Mouse (Mus musculus) layer of hippocampus, adult 9-10 months (tissue): Measurements from ENCODE around the gene Scn3a.
"Not testable (repeated sequence)": the region's sequence is repeated elsewhere in the genome, so short reads cannot be mapped to it uniquely, and the experiment has no call there.

ENCODE experiments used
- DNase-seq: peaks from one replicate; pipeline ENCODE4 v3.0.0; 2022; ENCODE audit warnings: low spot score

The Scn3a gene

DNA sequence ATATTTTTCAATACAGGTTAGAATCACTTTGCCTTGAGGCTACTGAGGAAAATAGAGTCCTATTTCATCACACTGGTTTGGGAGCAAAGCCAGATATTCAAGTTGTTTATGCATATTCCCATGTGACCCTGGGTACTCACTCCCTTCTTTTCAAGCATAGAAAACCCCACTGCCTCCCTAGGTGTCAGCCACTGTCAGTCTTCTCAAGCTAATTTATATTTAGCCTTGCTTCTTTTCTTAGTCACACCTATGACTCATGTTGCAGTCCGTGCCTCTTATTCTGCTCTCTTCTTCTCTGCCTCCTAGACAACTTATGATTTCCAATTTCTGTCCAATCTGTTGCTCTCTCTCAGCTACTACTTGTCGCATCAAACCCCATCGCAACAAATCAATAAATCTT, 84.0 kb downstream of the Scn3a start:
- DNase-seq: no peak

DNA sequence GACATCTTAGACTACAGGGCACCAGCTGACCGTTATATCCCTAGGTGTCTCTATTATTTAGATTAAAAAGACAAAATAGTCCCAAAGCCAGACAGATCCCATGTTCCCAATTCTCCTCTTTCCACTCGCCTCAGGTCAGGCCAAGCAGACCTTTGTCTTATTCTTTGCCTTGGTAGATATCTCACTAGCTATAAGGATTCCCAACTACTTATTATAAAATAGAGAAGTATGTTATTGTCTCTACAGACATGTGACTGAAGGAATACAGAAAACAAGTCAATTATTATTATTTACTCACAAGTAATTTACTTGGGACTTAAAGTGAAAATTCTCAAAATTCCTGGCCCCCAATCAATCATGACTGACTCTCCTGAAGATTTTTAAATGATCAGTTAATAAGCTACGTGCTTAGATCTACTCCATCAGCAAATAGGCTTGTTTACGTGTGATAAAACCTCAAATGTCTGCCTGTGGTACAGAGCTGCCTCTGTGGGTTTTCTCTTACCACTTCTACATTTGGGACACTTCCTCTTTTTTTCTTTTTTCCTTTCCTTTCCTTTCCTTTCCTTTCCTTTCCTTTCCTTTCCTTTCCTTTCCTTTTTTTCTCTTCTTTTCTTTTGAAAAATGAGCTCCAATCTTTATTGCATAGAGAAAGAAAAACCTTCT, 86.3 kb downstream of the Scn3a start:
- DNase-seq: no peak

DNA sequence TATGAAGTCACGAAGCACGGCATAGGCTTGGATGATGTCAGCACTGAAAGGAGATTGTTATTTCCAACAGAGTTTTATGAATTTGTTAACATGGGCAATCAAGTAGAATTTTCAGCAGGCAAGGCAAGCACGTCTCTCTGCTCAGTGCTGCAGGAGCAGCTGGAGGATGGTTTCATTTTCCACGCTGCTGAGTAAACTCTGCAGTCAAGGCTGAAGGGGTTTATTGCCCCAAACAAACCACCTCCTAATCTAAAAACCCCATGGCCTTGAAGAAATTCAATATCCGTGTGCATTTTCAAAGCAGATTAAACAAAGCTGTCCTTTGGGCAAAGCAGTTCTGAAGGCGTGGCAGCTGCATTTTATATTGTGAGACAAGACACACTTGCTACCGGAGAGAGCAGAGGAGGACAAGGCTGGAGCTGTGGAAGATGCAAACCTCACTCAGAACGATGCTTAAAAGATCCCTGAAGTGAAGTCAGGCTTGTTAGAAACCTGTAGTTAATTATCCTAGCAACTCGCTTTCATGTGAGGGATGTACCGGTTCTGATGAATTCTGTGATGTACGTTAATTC, 96.0 kb downstream of the Scn3a start:
- no peak for DNase-seq

DNA sequence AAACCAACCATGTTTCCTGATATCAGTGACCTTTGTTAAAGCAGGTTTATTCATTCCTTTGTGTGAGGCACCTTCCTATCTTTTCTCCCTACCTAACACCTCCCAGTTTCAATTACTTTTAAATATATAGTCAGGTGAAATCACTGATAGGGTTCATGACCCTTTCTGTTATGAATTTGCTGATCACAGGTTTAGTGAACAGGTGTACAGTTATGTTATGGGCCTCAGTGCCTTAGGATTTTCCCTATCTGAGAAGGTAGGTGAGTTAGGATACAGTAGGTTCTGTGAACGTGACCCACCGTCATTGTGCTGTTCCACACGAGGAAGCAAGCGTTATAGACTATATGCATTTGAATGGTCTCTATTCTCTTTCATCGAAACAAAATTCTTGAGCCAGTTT, 101.7 kb downstream of the Scn3a start:
- no peak for DNase-seq

DNA sequence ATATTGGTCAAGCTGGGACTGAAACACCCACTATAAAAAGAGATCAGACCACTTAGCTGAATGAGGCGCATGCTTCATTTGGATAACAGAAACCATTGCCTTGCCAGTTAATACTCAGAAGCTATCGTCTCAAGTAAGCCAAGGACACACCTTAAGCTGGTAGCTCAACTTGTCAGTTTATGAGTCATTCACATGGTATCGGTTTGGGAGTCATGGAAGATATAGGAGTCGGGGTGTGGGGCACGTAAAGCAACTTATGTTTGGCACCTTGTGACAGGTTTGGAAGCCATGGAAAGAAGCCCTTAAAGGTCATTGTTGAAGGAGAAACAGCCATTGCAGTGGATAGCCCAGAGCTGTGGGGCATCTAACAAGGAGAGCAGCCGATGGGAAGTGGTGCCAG, 113.7 kb downstream of the Scn3a start:
- no peak for DNase-seq

DNA sequence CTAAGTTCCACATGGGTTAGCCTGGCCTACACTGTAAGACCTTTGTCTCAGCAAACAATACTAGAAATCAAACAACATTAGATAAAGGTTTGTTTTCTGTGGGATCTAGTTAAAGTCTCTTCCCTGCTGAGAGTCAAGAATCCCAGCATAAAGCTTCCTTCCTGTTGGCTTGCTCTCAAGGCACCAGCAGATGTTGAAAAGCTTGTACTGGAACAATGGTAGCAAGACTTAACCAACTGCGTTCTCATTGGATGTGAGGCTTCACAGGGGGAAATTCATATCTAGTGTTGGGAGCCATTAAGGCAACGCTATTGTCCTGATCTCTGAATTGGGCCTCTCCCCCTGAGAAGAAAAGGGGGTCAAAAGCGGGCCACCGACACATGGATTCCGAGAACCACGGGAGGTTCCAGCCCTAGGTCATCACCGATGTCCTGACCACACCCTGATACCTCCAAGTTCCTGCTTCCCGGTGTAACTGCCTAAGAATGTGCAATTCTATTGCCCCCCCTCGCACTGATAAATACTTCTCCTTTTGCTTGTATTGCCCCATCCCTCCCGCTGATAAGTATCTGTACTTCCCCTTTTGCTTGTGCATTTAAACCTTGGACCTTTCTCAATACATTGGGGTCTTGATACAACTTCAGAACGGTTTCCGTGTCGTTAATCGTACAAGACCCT, 115.9 kb downstream of the Scn3a start:
- not testable (repeated sequence) for DNase-seq

DNA sequence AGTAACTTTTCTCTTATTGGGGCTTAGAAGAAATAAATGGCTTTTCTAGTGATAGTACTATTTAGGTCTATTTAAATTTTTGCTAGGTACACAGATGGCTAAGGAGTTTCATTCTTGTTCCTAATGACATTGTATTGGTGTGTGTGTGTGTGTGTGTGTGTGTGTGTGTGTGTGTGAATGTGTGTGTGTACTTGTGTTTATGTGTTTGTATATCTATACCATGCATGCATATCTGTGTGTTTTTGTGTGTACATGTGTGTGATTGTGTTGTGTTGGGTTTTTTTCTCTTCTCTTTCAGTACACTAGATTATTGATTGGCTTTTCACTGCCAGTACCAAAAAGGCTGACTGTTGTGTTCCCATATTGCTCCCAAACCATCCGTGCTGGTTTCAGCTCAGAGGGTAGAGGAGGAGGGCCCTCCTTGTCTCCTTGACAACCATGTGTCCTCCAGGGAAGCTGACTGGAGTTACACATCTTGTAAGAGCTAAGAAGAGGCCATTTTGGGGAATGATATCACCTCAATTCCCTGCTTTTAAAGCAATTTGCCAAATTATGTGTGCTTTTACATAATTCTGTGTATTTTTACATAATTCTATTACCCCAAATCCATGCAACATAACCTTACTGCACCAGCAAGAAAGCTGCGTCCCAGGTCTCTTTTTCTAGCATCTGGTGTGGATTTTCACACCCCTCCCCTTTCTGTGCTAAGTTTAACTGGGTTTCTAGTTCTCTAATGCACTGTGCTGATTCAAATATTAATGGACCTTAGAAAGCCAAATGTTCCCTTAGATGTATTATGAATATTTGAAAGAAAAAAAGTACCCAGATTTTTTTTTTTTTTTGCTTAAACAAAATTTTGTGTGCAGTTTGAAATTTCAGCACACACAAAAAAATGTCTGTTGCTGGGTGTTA, 116.7 kb downstream of the Scn3a start:
- DNase-seq: peak; percentile 13

DNA sequence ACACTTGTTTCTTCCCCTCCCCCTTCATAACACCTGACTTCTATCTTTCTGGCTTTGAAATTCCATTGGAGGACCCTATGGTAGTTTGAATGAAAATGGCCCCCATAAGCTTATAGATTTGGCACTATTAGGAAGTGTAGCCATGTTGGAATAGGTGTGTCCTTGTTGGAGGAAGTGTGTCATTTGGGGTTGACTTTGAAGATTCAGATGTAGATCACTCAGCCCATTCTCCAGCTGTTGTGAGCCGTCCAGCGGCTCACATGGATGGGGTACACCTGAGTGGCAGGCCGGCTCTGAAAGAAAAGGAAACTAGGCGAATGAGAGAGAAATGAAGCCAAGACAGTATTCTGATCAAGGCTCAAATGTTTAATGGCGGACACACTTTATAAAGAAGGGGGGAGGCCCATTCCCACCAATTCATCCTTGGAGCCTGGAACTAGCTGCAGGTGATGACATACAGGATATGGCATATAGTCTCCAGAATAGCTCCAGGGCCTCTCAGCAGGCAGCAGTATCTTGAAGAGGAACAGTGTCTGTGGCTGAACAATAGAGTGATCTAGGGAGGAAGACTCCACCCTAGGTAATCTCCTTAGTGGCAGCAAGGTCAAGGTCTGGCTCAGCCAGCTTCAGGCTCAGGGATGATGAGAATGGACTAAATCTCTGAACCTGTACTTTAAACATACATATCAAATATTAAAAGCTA, 118.2 kb downstream of the Scn3a start:
- DNase-seq: no peak

DNA sequence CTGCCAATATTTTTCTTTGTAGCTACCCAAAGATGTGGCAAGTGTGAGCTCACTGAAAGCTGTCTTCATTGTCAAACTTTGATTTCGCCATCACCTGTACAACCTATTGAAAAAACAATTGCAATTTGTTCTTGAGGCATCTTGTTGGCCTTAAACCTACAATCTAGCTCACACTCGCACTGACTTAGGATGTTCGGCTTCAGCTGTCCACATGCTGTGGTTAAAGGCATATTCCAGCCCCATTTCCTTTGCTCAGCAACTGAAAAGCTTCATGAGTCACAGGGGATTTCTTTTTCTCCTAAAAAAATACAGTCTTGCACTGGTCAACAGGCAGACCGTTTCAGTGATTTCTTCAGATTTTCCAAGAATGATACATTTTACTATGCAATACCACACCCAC, 124.3 kb downstream of the Scn3a start:
- no peak for DNase-seq

DNA sequence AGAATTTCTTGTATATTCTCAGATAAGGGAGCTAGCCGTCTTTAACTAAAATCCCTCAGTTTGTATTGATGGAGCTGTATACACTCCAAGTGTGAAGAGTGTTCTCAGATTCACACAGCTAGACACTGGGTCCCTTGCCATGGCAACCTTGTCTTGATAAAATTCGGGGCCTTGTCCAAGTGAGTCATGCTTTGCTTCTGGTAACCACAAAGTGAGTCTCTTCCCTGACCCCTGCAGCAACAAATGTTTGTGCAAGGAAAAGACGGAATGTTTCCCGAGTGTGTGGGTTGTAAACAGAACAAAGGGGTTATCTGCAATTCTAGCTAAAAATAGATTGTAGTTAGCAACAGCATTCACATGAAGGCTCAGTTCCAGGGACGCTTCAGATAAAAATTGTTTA, 125.9 kb downstream of the Scn3a start:
- peak; percentile 33 for DNase-seq

DNA sequence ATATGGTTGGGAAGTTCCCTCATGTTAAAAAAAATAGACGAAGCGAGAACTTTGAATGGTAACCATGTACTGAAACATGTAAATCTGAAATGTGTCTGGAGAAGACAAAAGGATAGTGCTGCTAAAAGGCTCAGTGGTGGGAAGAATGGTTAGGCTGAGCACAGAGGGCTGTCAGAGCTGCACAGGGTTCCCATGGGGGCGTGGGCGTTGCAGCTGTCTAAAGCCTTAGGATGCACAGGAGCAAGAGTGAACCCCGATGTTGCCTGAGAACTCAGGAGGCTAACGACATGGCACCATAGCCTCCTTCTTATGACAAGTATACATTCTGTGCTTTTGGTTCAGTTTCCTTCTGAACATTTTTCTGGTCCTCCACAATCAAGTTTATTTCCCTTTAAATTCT, 126.3 kb downstream of the Scn3a start:
- DNase-seq: no peak

DNA sequence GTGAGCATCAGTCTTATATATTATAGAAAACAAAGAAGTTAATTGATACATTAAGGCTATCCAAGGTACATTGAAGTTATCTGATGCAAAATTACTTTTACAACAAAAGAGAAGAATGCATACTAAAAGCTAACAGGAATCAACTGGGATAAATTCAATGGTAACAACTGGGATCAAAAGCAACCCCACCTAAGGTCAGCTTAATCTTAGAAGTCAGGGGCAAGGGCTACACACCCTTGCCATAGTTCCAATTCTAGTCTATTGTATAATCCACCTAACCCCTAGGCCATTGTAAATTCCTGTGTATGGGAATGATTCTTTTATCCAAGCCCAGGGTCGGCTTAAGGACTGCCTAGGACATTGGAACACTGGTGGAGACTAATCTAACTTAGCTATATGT, 130.5 kb downstream of the Scn3a start:
- DNase-seq: no peak

DNA sequence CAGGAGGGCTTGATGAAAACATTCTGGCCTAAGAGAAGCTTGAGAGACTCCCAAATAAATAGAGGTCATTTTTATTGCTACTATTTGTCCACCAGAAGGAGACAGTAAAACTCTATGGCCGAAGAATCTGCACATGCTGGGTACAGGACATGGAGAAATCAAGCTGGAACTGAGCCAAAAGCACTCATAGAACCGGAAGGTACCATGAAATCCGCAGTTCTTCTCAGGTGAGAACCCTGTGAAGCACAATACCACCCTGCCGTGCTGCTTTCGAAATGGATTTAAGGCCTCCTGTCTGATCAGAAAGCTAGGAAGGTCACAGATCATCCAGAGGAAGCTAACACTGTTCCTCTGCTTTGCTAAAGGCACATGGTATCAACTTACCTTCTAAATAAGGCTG, 143.9 kb downstream of the Scn3a start:
- no peak for DNase-seq

DNA sequence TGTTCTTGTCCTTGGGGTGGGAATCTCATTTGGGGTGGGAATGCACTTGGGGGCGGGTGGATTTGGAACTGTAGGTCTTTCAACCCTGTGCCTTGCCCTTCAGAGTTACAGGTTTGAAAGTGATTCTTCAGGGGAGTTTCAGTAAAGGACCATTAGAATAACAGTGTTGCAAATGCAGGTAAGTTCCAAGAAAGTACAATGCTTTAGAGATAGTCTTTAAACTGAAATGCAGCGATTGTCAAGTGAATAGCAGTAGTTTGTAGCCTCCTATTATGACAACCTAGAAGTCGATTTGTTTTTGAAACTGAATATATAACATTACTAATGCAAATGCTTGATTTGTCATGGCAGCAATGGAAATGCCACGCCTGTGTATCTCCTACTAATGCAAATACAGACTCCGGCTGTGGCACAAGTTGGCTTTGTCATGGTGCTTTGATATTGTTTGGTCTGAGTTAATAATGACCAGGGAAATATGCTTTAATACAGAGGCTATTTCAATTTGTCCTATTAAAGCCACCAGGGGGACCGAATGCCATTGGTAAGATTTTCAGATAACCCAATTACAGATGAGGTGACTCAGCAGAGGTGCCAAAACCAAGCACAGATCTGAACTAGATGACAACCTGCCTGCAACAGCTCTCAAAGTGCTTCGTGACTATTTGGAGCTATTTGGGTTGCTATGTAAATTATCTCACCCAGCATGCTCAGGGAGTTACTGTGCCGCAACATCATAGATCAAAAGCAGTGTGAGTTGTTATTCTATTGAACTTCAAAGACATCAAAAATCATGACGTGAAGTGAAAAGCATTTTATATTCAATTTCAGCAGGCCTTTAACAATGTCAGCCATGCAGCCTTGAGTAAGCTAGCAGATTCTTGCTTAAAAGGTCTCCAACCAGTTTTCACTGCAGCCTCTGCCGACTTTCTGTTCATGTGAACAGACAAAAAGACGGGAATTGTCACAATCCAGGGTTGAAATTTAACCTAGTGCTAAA, 145.9 kb downstream of the Scn3a start:
- no peak for DNase-seq

DNA sequence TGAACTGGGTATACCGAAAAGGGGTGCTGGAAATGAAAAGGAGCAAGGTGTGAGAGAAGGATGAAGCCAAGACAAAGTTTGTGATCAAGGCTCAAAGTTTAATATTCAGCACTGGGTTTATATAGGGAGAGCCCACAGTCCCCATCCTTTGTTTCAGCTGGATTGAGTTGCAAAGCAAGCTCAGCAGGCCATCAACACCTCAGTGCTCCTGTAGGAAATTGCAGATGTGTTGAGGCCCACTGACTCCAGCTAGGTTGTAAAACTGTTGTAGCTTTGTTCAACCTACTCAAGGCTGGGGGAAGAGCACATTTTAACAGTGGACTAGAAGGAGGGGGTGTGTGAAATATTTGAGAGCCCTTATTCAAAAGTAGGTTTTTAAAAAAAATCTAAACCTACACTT, 148.8 kb downstream of the Scn3a start:
- no peak for DNase-seq

DNA sequence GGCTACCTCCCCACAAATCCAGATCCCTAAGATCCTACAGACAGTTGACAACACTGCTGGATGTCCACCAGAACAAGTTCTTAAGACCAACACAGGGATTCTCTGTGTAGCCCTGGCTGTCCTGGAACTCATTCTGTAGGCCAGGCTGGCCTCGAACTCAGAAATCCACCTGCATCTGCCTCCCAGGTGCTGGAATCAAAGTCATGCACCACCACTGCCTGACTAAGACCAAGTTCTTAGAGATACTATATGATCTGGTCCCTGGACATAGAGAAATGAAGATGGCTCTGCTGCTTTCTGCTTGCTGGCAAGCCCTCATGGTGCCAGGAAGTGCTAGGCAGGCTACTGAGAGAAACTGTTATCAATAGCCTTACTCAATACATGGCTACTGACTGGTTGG, 150.9 kb downstream of the Scn3a start:
- DNase-seq: no peak

DNA sequence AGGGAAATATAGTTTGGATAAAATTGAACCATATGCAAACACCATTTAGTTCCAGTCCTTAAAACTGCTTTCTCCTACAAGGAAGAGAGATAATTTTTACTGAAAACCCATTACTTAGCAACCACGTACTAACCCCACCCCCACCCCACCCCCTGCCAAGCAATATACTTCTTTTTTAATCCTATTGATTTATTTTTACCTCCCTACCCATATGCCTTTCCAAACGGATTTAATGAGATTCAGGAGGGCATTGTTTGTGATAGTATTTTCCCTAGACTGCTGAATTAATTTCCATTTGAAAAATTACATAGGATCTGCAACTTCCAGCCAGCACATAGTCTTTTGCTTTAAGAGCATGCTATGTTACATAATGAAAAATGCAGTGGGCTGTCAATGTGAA, 152.1 kb downstream of the Scn3a start:
- DNase-seq: no peak

DNA sequence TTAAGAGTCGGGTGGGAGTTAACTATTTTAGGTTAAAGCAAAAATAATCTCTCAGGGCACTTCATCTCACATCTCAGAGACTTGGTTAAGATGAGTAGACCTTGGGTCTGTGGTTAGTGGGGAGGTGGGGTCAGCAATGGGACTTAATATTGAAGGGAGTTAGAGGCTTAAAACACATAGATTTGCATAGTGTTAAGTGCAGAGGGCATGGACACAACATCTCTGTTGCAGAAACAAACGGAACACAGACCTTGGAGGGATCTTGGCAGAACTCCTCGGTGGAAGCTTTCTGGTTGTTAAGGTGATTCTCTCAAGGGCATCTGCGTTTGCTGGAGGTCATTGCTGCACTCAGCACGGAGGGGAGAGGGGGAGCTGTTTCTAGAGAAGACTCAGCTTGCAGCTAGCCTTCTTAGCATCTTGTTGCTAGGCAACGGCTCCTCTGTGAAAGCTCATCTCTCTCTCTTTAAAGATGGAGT, 152.6 kb downstream of the Scn3a start:
- DNase-seq: no peak

DNA sequence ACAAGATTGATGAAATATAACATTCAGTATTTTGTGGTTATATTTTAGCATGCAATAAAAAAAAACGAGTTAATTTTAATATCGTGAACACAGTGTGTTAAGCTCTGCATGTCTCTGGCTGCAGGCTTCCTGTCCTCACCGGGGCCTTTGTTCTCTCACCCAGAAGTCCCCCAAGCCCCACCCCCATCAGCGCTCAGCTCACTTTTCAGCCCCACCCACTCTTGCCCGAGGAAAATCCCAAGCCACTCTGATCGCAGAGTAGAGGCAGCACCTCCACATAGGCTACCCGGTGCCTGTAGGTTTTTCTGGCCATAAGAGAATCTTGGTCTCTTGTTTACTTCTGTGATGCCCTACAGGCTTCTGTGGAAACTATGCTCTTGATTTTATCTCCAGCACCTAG, 153.2 kb downstream of the Scn3a start:
- DNase-seq: no peak

DNA sequence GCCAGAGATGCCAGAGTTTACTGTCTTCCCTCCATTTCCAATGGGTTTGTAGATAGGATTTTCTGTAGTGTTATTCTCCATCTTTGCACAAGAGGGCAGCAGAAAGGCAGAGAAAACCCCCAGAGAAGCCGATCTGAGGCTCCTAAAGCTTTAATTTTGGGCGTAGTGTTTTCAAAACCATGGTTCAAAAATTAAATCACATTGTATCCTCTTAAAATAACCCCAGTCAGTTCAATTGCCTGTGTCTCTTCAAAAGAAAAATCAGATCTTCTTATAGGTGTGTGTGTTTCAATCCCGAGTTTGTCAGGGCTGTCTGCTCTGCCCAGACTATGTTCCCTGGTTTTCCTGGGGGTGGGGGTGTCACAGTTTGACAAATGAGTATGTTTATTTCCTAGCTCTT, 153.7 kb downstream of the Scn3a start:
- no peak for DNase-seq
